ENCODE assay signal across 8 mouse cellular contexts in the genomic region with DNA sequence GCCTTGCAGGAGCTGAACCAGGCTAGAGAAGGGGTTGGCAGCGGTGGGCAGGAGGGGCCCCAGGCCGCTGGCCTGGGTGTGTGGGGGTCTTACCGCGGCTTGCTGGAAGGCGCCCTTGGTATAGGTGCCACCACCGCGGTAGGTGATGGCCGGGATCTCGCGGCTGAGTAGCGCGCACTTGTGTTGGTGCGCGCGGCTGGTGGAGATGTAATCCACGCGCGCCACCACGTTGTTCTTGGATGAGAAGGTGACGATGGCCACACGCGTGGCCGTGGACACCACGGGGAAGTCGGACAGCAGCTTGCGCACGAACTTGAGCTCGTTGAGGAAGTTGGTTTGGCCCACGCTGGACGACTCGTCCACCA. TPM values are rescaled to one million over a fixed set of nuclear protein-coding genes. Genes with fewer than 3 reads are reported as not detected.
DNase-seq lines count a peak whose midpoint lies in the region; ATAC-seq and TF ChIP-seq lines count a peak whose summit lies in the region.

No protein-coding gene starts in this region.

- peak overlapping the region; percentile 97 for H3K4me2 ChIP-seq in kidney, embryonic 14.5 days (replicated peaks; ENCODE audit: low read depth, low read length)
- H3K4me2 ChIP-seq in hindbrain, embryonic 14.5 days (replicated peaks), result peak overlapping the region; percentile 98
- peak overlapping the region; percentile 89 for H3K4me2 ChIP-seq in midbrain, embryonic 14.5 days (ENCODE audit: low read length)

- H3K9me3 ChIP-seq in kidney, embryonic 14.5 days (ENCODE audit: control insufficient read depth, low read length), result no peaks in the 10 kb centered on the region
- H3K9me3 ChIP-seq in embryonic facial prominence, embryonic 10.5 days, result no peaks in the 10 kb centered on the region
- H3K9me3 ChIP-seq in hindbrain, embryonic 14.5 days (ENCODE audit: control insufficient read depth, low read length), result no peaks in the 10 kb centered on the region
- H3K9me3 ChIP-seq in midbrain, embryonic 14.5 days (ENCODE audit: control insufficient read depth, low read length), result no peaks in the 10 kb centered on the region

- 0 out of 2 replicates have a peak overlapping the region, but pooled peaks have one; percentile 62 for H3K27ac ChIP-seq in kidney, embryonic 14.5 days (ENCODE audit: low read depth, low read length)
- H3K27ac ChIP-seq in embryonic facial prominence, embryonic 10.5 days (replicated peaks), result peak overlapping the region; percentile 85
- no peak overlapping the region for H3K27ac ChIP-seq in hindbrain, embryonic 14.5 days
- H3K27ac ChIP-seq in midbrain, embryonic 14.5 days (replicated peaks; ENCODE audit: low read depth, low read length), result no peak overlapping the region
- no peak overlapping the region for H3K27ac ChIP-seq in thymus, adult 2 months (ENCODE audit: control insufficient read depth, insufficient read depth, low read length)

- H3K36me3 ChIP-seq in kidney, embryonic 14.5 days (ENCODE audit: control insufficient read depth, insufficient read depth, low read length), result no peaks in the 10 kb centered on the region
- no peaks in the 10 kb centered on the region for H3K36me3 ChIP-seq in embryonic facial prominence, embryonic 10.5 days (replicated peaks)
- no peaks in the 10 kb centered on the region for H3K36me3 ChIP-seq in hindbrain, embryonic 14.5 days (replicated peaks; ENCODE audit: control insufficient read depth, insufficient read depth)
- H3K36me3 ChIP-seq in midbrain, embryonic 14.5 days (ENCODE audit: control insufficient read depth, insufficient read depth, low read length), result no peaks in the 10 kb centered on the region
- no peaks in the 10 kb centered on the region for H3K36me3 ChIP-seq in thymus, adult 2 months (ENCODE audit: control insufficient read depth, insufficient read depth, low read length)

- peak overlapping the region; percentile 69 for H3K4me3 ChIP-seq in kidney, embryonic 14.5 days (ENCODE audit: low read length)
- H3K4me3 ChIP-seq in embryonic facial prominence, embryonic 10.5 days, result peak overlapping the region; percentile 65
- H3K4me3 ChIP-seq in hindbrain, embryonic 14.5 days (replicated peaks; ENCODE audit: low read length), result peak overlapping the region; percentile 53
- H3K4me3 ChIP-seq in midbrain, embryonic 14.5 days (replicated peaks; ENCODE audit: low read depth, low read length), result peak overlapping the region; percentile 46
- no peak overlapping the region for H3K4me3 ChIP-seq in thymus, adult 2 months (ENCODE audit: control insufficient read depth, insufficient read depth, low read length)

- H3K27me3 ChIP-seq in kidney, embryonic 14.5 days (ENCODE audit: control insufficient read depth, insufficient read depth, low read length), result no peaks in the 10 kb centered on the region
- peaks cover 58% of the 10 kb centered on the region for H3K27me3 ChIP-seq in embryonic facial prominence, embryonic 10.5 days (replicated peaks; ENCODE audit: low read depth, poor library complexity, severe bottlenecking)
- H3K27me3 ChIP-seq in hindbrain, embryonic 14.5 days (ENCODE audit: control insufficient read depth, insufficient read depth, low read length), result peaks cover 32% of the 10 kb centered on the region
- peaks cover 27% of the 10 kb centered on the region for H3K27me3 ChIP-seq in midbrain, embryonic 14.5 days (ENCODE audit: control insufficient read depth, insufficient read depth, low read length)
- H3K27me3 ChIP-seq in thymus, adult 2 months (ENCODE audit: control insufficient read depth, insufficient read depth, low read length), result no peaks in the 10 kb centered on the region

- peak overlapping the region; percentile 67 for H3K9ac ChIP-seq in kidney, embryonic 14.5 days (ENCODE audit: low read depth, low read length)
- H3K9ac ChIP-seq in hindbrain, embryonic 14.5 days, result peak overlapping the region; percentile 55
- H3K9ac ChIP-seq in midbrain, embryonic 14.5 days (replicated peaks; ENCODE audit: low read length), result peak overlapping the region; percentile 48

- no peak for TF ChIP-seq POLR2A in thymus, adult 2 months (IDR thresholded peaks at IDR 0.05; ENCODE audit: control insufficient read depth, extremely low read depth, insufficient read depth, low read length, poor library complexity)

- no peaks in the 10 kb centered on the region for H3K4me1 ChIP-seq in kidney, embryonic 14.5 days (ENCODE audit: control insufficient read depth, insufficient read depth, low read length)
- H3K4me1 ChIP-seq in embryonic facial prominence, embryonic 10.5 days, result peaks cover 28% of the 10 kb centered on the region
- peaks cover 7% of the 10 kb centered on the region; the same call in 1 of the 2 replicates for H3K4me1 ChIP-seq in hindbrain, embryonic 14.5 days (replicated peaks; ENCODE audit: control insufficient read depth, insufficient read depth, low read length)
- peaks cover 6% of the 10 kb centered on the region; the same call in 1 of the 2 replicates for H3K4me1 ChIP-seq in midbrain, embryonic 14.5 days (ENCODE audit: control insufficient read depth, insufficient read depth, low read length)
- H3K4me1 ChIP-seq in thymus, adult 2 months (replicated peaks; ENCODE audit: control insufficient read depth, insufficient read depth, low read length), result no peaks in the 10 kb centered on the region

- peak; percentile 52 for ATAC-seq in kidney, embryonic 14.5 days (ENCODE audit: low FRiP score, low TSS enrichment)
- ATAC-seq in hindbrain, embryonic 14.5 days (ENCODE audit: low FRiP score), result peak; percentile 42; the same call in 1 of the 2 replicates
- 0 out of 2 replicates have a peak, but pooled peaks have one; percentile 14 for ATAC-seq in midbrain, embryonic 14.5 days (ENCODE audit: low FRiP score, low TSS enrichment)

- no peak for DNase-seq in kidney, postnatal 14 days
- DNase-seq in embryonic facial prominence, embryonic 10.5 days (ENCODE audit: low spot score), result no peak
- peak; percentile 48 for DNase-seq in hindbrain, embryonic 14.5 days (ENCODE audit: low spot score)
- peak; percentile 62 for DNase-seq in midbrain, embryonic 14.5 days
- no peak for DNase-seq in urinary bladder, postnatal 36 days (ENCODE audit: low spot score in 2 of 2)
- DNase-seq in adrenal gland, adult 2 months, result no peak
- no peak for DNase-seq in thymus, adult 2 months

- TF ChIP-seq CTCF in thymus, adult 2 months (IDR thresholded peaks at IDR 0.05; ENCODE audit: borderline replicate concordance, control insufficient read depth, extremely low read depth, insufficient read depth, low read length, poor library complexity), result no peak

- WGBS in kidney, embryonic 14.5 days, result 1% methylated on average over 31 of the region's 31 CpGs
- under 1% methylated on average over 31 of the region's 31 CpGs for WGBS in embryonic facial prominence, embryonic 10.5 days
- WGBS in hindbrain, embryonic 14.5 days, result under 1% methylated on average over 31 of the region's 31 CpGs
- WGBS in midbrain, embryonic 14.5 days, result 1% methylated on average over 31 of the region's 31 CpGs
- 3% methylated on average over 31 of the region's 31 CpGs for WGBS in thymus, adult 2 months

RNA-seq across cellular contexts. Expression of a gene that starts 0.9 kb away (rescaled TPM):
- polyA plus RNA-seq in kidney, embryonic 14.5 days (2014; fragmentation: Nextera tagmentation; extraction: Ambion mirVana), result 2.4 and 4.2 TPM in 2 replicates
- 3.2 and 3.3 TPM in 2 replicates for polyA plus RNA-seq in embryonic facial prominence, embryonic 10.5 days (2016; fragmentation: Nextera tagmentation; extraction: Ambion mirVana)
- 0.62 and 0.64 TPM in 2 replicates for polyA plus RNA-seq in hindbrain, embryonic 14.5 days (2014; fragmentation: Nextera tagmentation; extraction: Ambion mirVana)
- 0.46 and 0.92 TPM in 2 replicates for polyA plus RNA-seq in midbrain, embryonic 14.5 days (2014; fragmentation: Nextera tagmentation; extraction: Ambion mirVana)
- 10 to 100 TPM in 1 of 2 experiments, 1 to 10 TPM in 1; 9.7 to 16.7 TPM for total RNA-seq in adrenal gland, adult 2 months (2021)
- polyA plus RNA-seq in adrenal gland, adult 2 months (2012; rRNA removed), result 2.9 and 3.2 TPM in 2 replicates
- 1.4 and 1.5 TPM in 2 replicates for polyA plus RNA-seq in thymus, adult 2 months (2012; rRNA removed)

Comparison
In these comparisons a context has a peak if more than half of its experiments do, and no peak if none do; other contexts are left out.
1. H3K27ac ChIP-seq: peak in kidney, embryonic 14.5 days (single experiment) and embryonic facial prominence, embryonic 10.5 days (single experiment); none in hindbrain, embryonic 14.5 days (single experiment), midbrain, embryonic 14.5 days (single experiment) and thymus, adult 2 months (single experiment).
2. DNase-seq: peak in hindbrain, embryonic 14.5 days (single experiment) and midbrain, embryonic 14.5 days (single experiment); none in kidney, postnatal 14 days (single experiment), embryonic facial prominence, embryonic 10.5 days (single experiment), urinary bladder, postnatal 36 days (0 of 2), adrenal gland, adult 2 months (single experiment) and thymus, adult 2 months (single experiment).
3. Peak in every context shown above with its lines, with median percentiles within 50 percentile points of each other: ATAC-seq, H3K4me2 ChIP-seq and H3K9ac ChIP-seq.